Mouse (Mus musculus): ENCODE data around the gene Trim52. TPM values are rescaled to one million over a fixed set of nuclear protein-coding genes. Genes with fewer than 3 reads are reported as not detected.
A peak's percentile ranks its signal among the peaks of the same experiment; 100 is the strongest.
"Not testable (repeated sequence)": the region's sequence is repeated elsewhere in the genome, so short reads cannot be mapped to it uniquely, and the experiment has no call there.

Gene Trim52
- polyA plus RNA-seq, 1 experiment from 2014 or later = not detected

GRCm38 (mm10) chr14:106151188-106151587, 45.2 kb downstream of the Trim52 start:
- Histone ChIP-seq H3K4me3 (ENCODE audit: low read depth, low read length) (no peak overlapping the region), H3K36me3 (ENCODE audit: control insufficient read depth, insufficient read depth, low read length) (no peaks in the 10 kb centered on the region), H3K27ac (ENCODE audit: low read depth, low read length) (no peak overlapping the region), H3K9me3 (replicated peaks; ENCODE audit: control insufficient read depth, low read length) (no peaks in the 10 kb centered on the region), H3K4me2 (ENCODE audit: low read length) (no peak overlapping the region), H3K4me1 (ENCODE audit: control insufficient read depth, insufficient read depth, low read length) (no peaks in the 10 kb centered on the region), H3K9ac (ENCODE audit: low read length) (no peak overlapping the region), H3K27me3 (replicated peaks; ENCODE audit: control insufficient read depth, insufficient read depth, low read length) (no peaks in the 10 kb centered on the region)
- DNase-seq (ENCODE audit: low spot score) (no peak), ATAC-seq (no peak)
- WGBS = 76% methylated on average over 2 of the region's 2 CpGs

- ATAC-seq (no peak), DNase-seq (ENCODE audit: low spot score) (no peak)
- H3K4me1 ChIP-seq (ENCODE audit: control insufficient read depth, insufficient read depth, low read length) = no peaks in the 10 kb centered on the region
- no peaks in the 10 kb centered on the region for H3K36me3 ChIP-seq (ENCODE audit: control insufficient read depth, insufficient read depth, low read length)
- no peak overlapping the region for H3K27ac ChIP-seq (ENCODE audit: low read depth, low read length)
- 88% methylated on average over 7 of the region's 7 CpGs for WGBS
- H3K9me3 ChIP-seq (replicated peaks; ENCODE audit: control insufficient read depth, low read length) = no peaks in the 10 kb centered on the region
- H3K4me2 ChIP-seq (ENCODE audit: low read length) = no peak overlapping the region
- H3K9ac ChIP-seq (ENCODE audit: low read length) = no peak overlapping the region
- H3K27me3 ChIP-seq (replicated peaks; ENCODE audit: control insufficient read depth, insufficient read depth, low read length) = no peaks in the 10 kb centered on the region
- no peak overlapping the region for H3K4me3 ChIP-seq (ENCODE audit: low read depth, low read length)
Observed at GRCm38 (mm10) chr14:106154879-106155576, 49.0 kb downstream of the Trim52 start.

GRCm38 (mm10) chr14:106156533-106156932, 50.5 kb downstream of the Trim52 start:
- no peak overlapping the region for H3K27ac ChIP-seq (ENCODE audit: low read depth, low read length)
- no peak overlapping the region for H3K4me2 ChIP-seq (ENCODE audit: low read length)
- WGBS = 74% methylated on average over 1 of the region's 1 CpGs
- H3K9ac ChIP-seq (ENCODE audit: low read length) = no peak overlapping the region
- H3K36me3 ChIP-seq (ENCODE audit: control insufficient read depth, insufficient read depth, low read length) = no peaks in the 10 kb centered on the region
- no peaks in the 10 kb centered on the region for H3K4me1 ChIP-seq (ENCODE audit: control insufficient read depth, insufficient read depth, low read length)
- H3K9me3 ChIP-seq (replicated peaks; ENCODE audit: control insufficient read depth, low read length) = no peaks in the 10 kb centered on the region
- no peaks in the 10 kb centered on the region for H3K27me3 ChIP-seq (replicated peaks; ENCODE audit: control insufficient read depth, insufficient read depth, low read length)
- DNase-seq (ENCODE audit: low spot score) = no peak
- no peak overlapping the region for H3K4me3 ChIP-seq (ENCODE audit: low read depth, low read length)
- no peak for ATAC-seq

GRCm38 (mm10) chr14:106162331-106162730, 56.3 kb downstream of the Trim52 start:
- Histone ChIP-seq H3K36me3 (ENCODE audit: control insufficient read depth, insufficient read depth, low read length) (no peaks in the 10 kb centered on the region), H3K4me3 (ENCODE audit: low read depth, low read length) (no peak overlapping the region), H3K4me1 (ENCODE audit: control insufficient read depth, insufficient read depth, low read length) (no peaks in the 10 kb centered on the region), H3K9me3 (replicated peaks; ENCODE audit: control insufficient read depth, low read length) (no peaks in the 10 kb centered on the region), H3K27me3 (replicated peaks; ENCODE audit: control insufficient read depth, insufficient read depth, low read length) (no peaks in the 10 kb centered on the region), H3K27ac (ENCODE audit: low read depth, low read length) (no peak overlapping the region), H3K4me2 (ENCODE audit: low read length) (no peak overlapping the region), H3K9ac (ENCODE audit: low read length) (no peak overlapping the region)
- WGBS = 29% methylated on average over 3 of the region's 3 CpGs
- ATAC-seq (no peak), DNase-seq (ENCODE audit: low spot score) (peak; percentile 22)

DNA sequence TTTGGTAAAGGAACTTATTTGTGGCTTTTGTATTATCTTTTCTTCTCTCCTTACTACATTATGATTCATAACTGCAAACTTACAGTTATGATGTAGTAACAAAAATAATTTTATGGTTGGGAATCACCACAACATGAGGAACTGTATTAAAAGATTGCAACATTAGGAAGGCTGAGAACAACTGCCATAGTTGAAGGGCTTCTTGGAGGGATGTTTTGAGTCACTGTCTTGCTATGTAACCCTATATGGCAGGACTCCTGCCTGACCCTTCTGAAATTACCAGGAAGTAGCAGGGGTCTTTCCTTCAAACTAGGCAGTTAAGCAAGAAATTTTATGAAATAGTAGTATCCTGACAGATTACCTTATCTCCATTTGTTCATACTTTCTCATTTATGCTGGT, 57.2 kb downstream of the Trim52 start:
- Histone ChIP-seq H3K4me2 (ENCODE audit: low read length) (no peak overlapping the region), H3K4me1 (ENCODE audit: control insufficient read depth, insufficient read depth, low read length) (no peaks in the 10 kb centered on the region), H3K9ac (ENCODE audit: low read length) (no peak overlapping the region), H3K36me3 (ENCODE audit: control insufficient read depth, insufficient read depth, low read length) (no peaks in the 10 kb centered on the region), H3K27me3 (replicated peaks; ENCODE audit: control insufficient read depth, insufficient read depth, low read length) (no peaks in the 10 kb centered on the region), H3K9me3 (replicated peaks; ENCODE audit: control insufficient read depth, low read length) (no peaks in the 10 kb centered on the region), H3K4me3 (ENCODE audit: low read depth, low read length) (no peak overlapping the region), H3K27ac (ENCODE audit: low read depth, low read length) (no peak overlapping the region)
- no peak for ATAC-seq
- DNase-seq (ENCODE audit: low spot score) = no peak

DNA sequence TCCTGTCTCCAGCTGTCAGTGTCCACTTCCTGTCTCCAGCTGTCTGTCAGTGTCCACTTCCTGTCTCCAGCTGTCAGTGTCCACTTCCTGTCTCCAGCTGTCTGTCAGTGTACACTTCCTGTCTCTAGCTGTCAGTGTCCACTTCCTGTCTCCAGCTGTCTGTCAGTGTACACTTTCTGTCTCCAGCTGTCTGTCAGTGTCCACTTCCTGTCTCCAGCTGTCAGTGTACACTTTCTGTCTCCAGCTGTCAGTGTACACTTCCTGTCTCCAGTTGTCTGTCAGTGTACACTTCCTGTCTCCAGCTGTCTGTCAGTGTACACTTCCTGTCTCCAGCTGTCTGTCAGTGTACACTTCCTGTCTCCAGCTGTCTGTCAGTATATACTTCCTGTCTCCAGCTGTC, 57.9 kb downstream of the Trim52 start:
- not testable (repeated sequence) for DNase-seq (ENCODE audit: low spot score); H3K9ac ChIP-seq (ENCODE audit: low read length); H3K27me3 ChIP-seq (replicated peaks; ENCODE audit: control insufficient read depth, insufficient read depth, low read length); H3K9me3 ChIP-seq (replicated peaks; ENCODE audit: control insufficient read depth, low read length); H3K4me3 ChIP-seq (ENCODE audit: low read depth, low read length); ATAC-seq; H3K36me3 ChIP-seq (ENCODE audit: control insufficient read depth, insufficient read depth, low read length); H3K27ac ChIP-seq (ENCODE audit: low read depth, low read length); H3K4me2 ChIP-seq (ENCODE audit: low read length); H3K4me1 ChIP-seq (ENCODE audit: control insufficient read depth, insufficient read depth, low read length)

DNA sequence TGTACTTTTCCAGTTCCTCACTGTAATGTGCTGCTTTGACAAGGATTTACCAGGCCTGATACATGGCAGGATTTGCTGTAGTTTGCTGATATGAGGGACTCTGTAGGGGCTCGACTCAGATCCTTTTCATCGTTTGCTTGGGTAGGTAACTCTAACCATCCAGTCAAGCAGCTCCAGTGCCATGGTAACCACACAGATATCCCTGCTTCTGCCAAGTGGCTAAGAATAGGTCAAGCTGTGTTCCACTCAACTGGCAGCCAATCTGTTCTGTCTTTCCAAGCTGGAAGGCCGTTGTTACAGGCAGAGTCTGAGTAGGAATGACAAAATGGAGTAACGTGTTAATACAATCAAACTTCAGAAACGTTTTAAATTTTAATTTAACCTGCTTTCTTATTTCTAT, 70.9 kb downstream of the Trim52 start:
- H3K27me3 ChIP-seq (replicated peaks; ENCODE audit: control insufficient read depth, insufficient read depth, low read length) = no peaks in the 10 kb centered on the region
- H3K27ac ChIP-seq (ENCODE audit: low read depth, low read length) = no peak overlapping the region
- peak; percentile 60 for DNase-seq (ENCODE audit: low spot score)
- H3K4me2 ChIP-seq (ENCODE audit: low read length) = no peak overlapping the region
- no peaks in the 10 kb centered on the region for H3K4me1 ChIP-seq (ENCODE audit: control insufficient read depth, insufficient read depth, low read length)
- WGBS = 52% methylated on average over 5 of the region's 5 CpGs
- no peak overlapping the region for H3K4me3 ChIP-seq (ENCODE audit: low read depth, low read length)
- ATAC-seq = peak; percentile 52; the same call in 1 of the 2 replicates
- H3K9me3 ChIP-seq (replicated peaks; ENCODE audit: control insufficient read depth, low read length) = no peaks in the 10 kb centered on the region
- no peaks in the 10 kb centered on the region for H3K36me3 ChIP-seq (ENCODE audit: control insufficient read depth, insufficient read depth, low read length)
- no peak overlapping the region for H3K9ac ChIP-seq (ENCODE audit: low read length)

DNA sequence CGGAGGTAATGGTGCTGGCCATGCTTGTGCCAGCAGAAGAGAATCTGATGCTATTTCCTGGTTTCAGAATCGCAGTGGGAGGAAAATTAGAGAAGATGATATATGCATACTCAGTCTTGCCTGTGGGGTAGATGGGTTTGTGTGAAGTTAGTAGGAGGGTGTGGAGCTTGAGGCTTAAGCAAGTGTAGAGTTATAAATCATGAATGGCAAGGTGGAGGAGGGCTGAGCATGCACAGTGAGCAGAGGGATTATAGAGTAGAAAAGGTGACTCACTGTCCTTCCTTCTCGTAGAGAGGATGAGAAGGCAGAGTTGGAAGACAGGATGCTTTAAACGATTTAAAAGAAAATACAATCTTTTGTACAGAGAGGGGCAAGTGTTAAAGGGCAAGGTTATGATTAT, 72.2 kb downstream of the Trim52 start:
- no peak for ATAC-seq
- 86% methylated on average over 4 of the region's 4 CpGs for WGBS
- no peaks in the 10 kb centered on the region for H3K27me3 ChIP-seq (replicated peaks; ENCODE audit: control insufficient read depth, insufficient read depth, low read length)

DNA sequence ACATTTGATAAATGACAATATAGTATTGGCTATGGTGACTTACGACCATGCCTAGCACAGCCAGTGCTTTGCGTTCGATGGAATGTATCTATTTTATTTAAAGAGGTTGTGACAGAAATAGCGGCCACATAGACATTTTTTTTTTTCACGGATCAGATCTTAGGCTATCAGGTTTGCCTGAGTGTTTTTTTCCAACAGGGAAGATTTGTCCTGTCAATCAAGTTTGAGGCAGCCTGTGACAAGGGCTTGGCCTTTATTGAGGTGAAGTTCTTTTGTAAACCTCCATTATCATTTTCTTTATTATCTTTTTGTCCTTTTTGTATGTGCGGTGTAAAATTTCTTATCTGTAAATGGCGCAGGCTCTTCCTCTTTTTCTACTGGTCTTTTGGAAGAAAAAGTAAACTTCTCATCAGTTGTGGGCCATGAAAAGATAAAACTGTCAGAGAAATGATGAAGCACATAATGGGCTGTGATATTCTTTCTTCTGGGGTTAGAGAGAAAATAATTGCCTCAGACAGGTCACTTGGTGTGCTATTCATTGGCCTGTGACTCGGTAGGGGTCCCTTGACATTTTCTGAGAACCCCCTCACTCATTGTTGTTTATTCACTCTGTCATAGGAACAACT, 73.2 kb downstream of the Trim52 start:
- no peak overlapping the region for H3K4me2 ChIP-seq (ENCODE audit: low read length)
- no peak for DNase-seq (ENCODE audit: low spot score)
- no peak overlapping the region for H3K4me3 ChIP-seq (ENCODE audit: low read depth, low read length)
- H3K9me3 ChIP-seq (replicated peaks; ENCODE audit: control insufficient read depth, low read length) = no peaks in the 10 kb centered on the region
- WGBS = 52% methylated on average over 8 of the region's 8 CpGs
- no peak overlapping the region for H3K9ac ChIP-seq (ENCODE audit: low read length)
- H3K27ac ChIP-seq (ENCODE audit: low read depth, low read length) = no peak overlapping the region
- no peaks in the 10 kb centered on the region for H3K27me3 ChIP-seq (replicated peaks; ENCODE audit: control insufficient read depth, insufficient read depth, low read length)
- no peaks in the 10 kb centered on the region for H3K36me3 ChIP-seq (ENCODE audit: control insufficient read depth, insufficient read depth, low read length)
- no peaks in the 10 kb centered on the region for H3K4me1 ChIP-seq (ENCODE audit: control insufficient read depth, insufficient read depth, low read length)
- no peak for ATAC-seq

More for the DNA sequence above, 72.2 kb downstream of the Trim52 start:
- Histone ChIP-seq H3K4me2 (ENCODE audit: low read length) (no peak overlapping the region), H3K9ac (ENCODE audit: low read length) (no peak overlapping the region), H3K9me3 (replicated peaks; ENCODE audit: control insufficient read depth, low read length) (no peaks in the 10 kb centered on the region), H3K4me3 (ENCODE audit: low read depth, low read length) (no peak overlapping the region), H3K27ac (ENCODE audit: low read depth, low read length) (no peak overlapping the region), H3K36me3 (ENCODE audit: control insufficient read depth, insufficient read depth, low read length) (no peaks in the 10 kb centered on the region), H3K4me1 (ENCODE audit: control insufficient read depth, insufficient read depth, low read length) (no peaks in the 10 kb centered on the region)
- no peak for DNase-seq (ENCODE audit: low spot score)

Measured in forebrain, embryonic 14.5 days (tissue).